Mouse (Mus musculus) spleen, postnatal 4 days (tissue): Measurements from ENCODE around the gene Stxbp6.
A peak's percentile ranks its signal among the peaks of the same experiment; 100 is the strongest.

Experiments used
- DNase-seq, 2 experiments: peaks; one replicate each; pipeline ENCODE4 v3.0.0; 2022; ENCODE audit warnings: low spot score in 2 of 2

Stxbp6 gene

GRCm38 (mm10) chr12:44913854-44914253, 160.7 kb downstream of the Stxbp6 start:
- DNase-seq, result no peak

- no peak for DNase-seq
These were observed 166.3 kb downstream of the Stxbp6 start for GRCm38 (mm10) chr12:44908028-44908702.

GRCm38 (mm10) chr12:44906001-44906400, 168.5 kb downstream of the Stxbp6 start:
- no peak for DNase-seq

- no peak for DNase-seq
These were observed 171.2 kb downstream of the Stxbp6 start for GRCm38 (mm10) chr12:44903205-44903732.

GRCm38 (mm10) chr12:44899173-44899870, 175.2 kb downstream of the Stxbp6 start:
- DNase-seq, result no peak

- no peak for DNase-seq
These were observed 178.0 kb downstream of the Stxbp6 start for GRCm38 (mm10) chr12:44896460-44896859.

- no peak for DNase-seq
These were observed 184.7 kb downstream of the Stxbp6 start for GRCm38 (mm10) chr12:44889677-44890393.

GRCm38 (mm10) chr12:44886826-44887225, 187.7 kb downstream of the Stxbp6 start:
- no peak for DNase-seq

GRCm38 (mm10) chr12:44872697-44873096, 201.8 kb downstream of the Stxbp6 start:
- DNase-seq, result no peak

- DNase-seq, result no peak
These were observed 209.1 kb downstream of the Stxbp6 start for GRCm38 (mm10) chr12:44865442-44865841.

- no peak for DNase-seq
These were observed 215.1 kb downstream of the Stxbp6 start for GRCm38 (mm10) chr12:44859454-44859853.

- peak in 1 of 2 experiments; percentile 14 for DNase-seq
These were observed 216.2 kb downstream of the Stxbp6 start for GRCm38 (mm10) chr12:44858110-44858885.

GRCm38 (mm10) chr12:44852024-44852423, 222.5 kb downstream of the Stxbp6 start:
- DNase-seq, result no peak

- no peak for DNase-seq
These were observed 224.0 kb downstream of the Stxbp6 start for GRCm38 (mm10) chr12:44850516-44850915.

GRCm38 (mm10) chr12:44848483-44849221, 225.9 kb downstream of the Stxbp6 start:
- DNase-seq, result no peak

GRCm38 (mm10) chr12:44840585-44840984, 233.9 kb downstream of the Stxbp6 start:
- DNase-seq, result no peak

GRCm38 (mm10) chr12:44839594-44840373, 234.7 kb downstream of the Stxbp6 start:
- no peak for DNase-seq

GRCm38 (mm10) chr12:44835879-44836467, 238.5 kb downstream of the Stxbp6 start:
- no peak for DNase-seq

GRCm38 (mm10) chr12:44811895-44812294, 262.6 kb downstream of the Stxbp6 start:
- DNase-seq, result no peak

GRCm38 (mm10) chr12:44804213-44804612, 270.3 kb downstream of the Stxbp6 start:
- no peak for DNase-seq
